Mouse (Mus musculus) MEL-GATA-1-ER (cell line): Measurements from ENCODE around the gene Morc2b.
A peak's percentile ranks its signal among the peaks of the same experiment; 100 is the strongest.
"Not testable (repeated sequence)": the region's sequence is repeated elsewhere in the genome, so short reads cannot be mapped to it uniquely, and the experiment has no call there.

ENCODE experiments used
- DNase-seq: peaks from one replicate; pipeline ENCODE4 v3.0.0-alpha.2; 2012; ENCODE audit warnings: low read depth; ENCODE audit errors: extremely low read depth

The Morc2b gene

GRCm38 (mm10) chr17:33139261-33139820 lies at the start of gene Morc2b:
Morc2b (minus strand) TSS chr17:33139683.
- no peak for DNase-seq

DNA sequence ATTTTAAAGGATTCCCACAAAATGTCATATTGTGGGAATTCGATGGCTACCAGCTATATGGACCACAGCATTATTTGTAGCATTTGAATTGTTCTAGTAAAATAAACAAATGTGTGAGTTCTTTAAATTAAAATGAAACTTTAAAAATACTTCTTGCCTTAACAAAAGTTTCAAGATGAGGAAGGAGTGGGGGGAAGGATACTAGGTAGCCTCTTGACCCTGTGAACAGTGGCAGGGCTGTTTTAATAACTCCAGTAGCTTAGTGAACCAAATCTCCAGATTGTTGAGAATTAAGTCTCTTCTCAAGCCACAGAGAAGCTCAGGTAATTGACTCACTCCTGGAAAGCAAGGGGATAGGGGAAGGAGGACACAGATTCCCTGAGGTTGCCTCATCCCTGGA lies 28.7 kb upstream of the Morc2b start, which contains the start of gene Olfr55:
Gene Olfr55 (plus strand): TSS at position 301 of the 400 bp plus-strand sequence.
- not testable (repeated sequence) for DNase-seq

GRCm38 (mm10) chr17:33126257-33126656 lies 13.2 kb downstream of the Morc2b start:
- DNase-seq = no peak

DNA sequence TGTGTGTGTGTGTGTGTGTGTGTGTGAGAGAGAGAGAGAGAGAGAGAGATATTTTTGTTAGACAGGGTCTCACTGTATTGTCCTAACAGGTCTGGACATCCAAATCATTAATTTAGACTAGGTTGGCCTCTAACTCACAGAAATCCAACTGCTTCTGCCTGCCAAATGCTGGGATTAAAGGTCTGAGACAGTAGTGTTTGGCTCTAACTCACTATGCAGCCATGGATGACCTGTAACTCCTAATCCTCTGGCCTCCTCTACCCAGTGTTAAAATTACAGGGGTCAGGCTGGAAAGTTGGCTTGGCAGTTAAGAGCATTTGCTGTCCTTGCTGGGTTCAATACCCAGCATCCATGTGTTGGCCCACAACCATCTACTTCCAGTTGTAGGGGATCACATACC lies 14.9 kb downstream of the Morc2b start:
- DNase-seq = no peak

GRCm38 (mm10) chr17:33097396-33097795 lies 42.1 kb downstream of the Morc2b start:
- no peak for DNase-seq

- peak; percentile 31 for DNase-seq
These were observed 46.9 kb downstream of the Morc2b start for GRCm38 (mm10) chr17:33092391-33093193.

GRCm38 (mm10) chr17:33091630-33092029 lies 47.9 kb downstream of the Morc2b start:
- DNase-seq = no peak

DNA sequence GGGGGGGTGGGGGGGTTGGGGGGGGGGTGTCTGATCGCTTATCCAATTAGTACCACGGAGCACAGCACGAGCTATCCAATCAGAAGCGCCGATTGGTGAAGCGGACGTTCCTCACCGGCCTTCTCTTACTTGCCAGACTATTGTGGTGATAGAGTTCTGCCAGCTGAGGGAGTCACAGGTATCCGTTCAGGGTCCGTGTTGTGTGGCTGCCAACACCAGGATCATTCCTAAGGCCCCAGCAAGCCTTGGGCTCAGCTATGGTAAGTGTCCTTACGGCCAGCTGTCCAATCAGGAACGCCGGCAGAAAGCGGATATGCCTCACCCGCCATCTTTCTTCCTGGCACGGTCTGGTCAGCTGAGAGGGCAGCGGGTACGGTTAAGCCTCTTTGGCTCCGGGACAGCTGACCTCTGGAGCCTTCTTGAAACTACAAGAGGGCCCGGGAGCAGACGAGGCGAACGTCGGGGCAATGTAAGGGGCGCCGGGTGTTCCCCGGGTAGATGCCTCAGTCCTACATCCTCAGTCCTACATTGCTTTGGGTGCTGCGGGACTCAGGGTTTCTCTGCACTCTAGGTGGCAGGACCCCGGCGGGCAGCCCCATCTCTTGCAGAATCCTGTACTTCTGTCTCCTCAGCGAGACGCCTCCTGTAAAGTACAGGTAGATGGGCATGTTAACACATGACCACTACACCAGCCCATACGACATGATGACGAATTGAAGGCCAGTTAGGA lies 50.1 kb downstream of the Morc2b start, which contains the start of gene Zfp563:
Gene Zfp563 (plus strand): TSS at position 91 of the 730 bp plus-strand sequence.
- peak; percentile 69 for DNase-seq

DNA sequence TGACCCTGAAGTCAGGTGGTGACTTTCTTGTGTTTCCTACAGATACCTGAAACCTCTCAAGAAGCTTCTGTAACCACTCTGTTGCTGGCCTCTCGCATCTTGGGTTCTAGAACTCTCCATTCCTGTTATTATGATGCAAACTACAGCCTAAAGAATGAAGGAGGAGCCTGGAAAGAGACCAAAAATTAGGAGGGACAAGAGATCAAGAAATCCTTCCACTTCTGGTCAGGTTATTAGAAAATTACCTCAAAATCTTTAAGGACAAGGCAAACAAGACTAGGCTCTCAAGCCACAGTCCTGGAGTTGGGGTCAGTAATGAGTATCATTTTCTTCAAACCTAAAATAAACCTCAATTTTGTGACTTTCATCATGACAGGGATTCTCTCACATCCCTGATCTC lies 71.5 kb downstream of the Morc2b start, which contains the start of gene 4921501E09Rik:
Gene 4921501E09Rik (minus strand): TSS at position 101 of the 400 bp plus-strand sequence.
- no peak for DNase-seq
